Mouse (Mus musculus): ENCODE data around the gene Ly6g5b. TPM values are rescaled to one million over a fixed set of nuclear protein-coding genes. Genes with fewer than 3 reads are reported as not detected.

Ly6g5b gene
- polyA plus RNA-seq, 1 experiment from 2014 or later: 0.32 TPM

DNA sequence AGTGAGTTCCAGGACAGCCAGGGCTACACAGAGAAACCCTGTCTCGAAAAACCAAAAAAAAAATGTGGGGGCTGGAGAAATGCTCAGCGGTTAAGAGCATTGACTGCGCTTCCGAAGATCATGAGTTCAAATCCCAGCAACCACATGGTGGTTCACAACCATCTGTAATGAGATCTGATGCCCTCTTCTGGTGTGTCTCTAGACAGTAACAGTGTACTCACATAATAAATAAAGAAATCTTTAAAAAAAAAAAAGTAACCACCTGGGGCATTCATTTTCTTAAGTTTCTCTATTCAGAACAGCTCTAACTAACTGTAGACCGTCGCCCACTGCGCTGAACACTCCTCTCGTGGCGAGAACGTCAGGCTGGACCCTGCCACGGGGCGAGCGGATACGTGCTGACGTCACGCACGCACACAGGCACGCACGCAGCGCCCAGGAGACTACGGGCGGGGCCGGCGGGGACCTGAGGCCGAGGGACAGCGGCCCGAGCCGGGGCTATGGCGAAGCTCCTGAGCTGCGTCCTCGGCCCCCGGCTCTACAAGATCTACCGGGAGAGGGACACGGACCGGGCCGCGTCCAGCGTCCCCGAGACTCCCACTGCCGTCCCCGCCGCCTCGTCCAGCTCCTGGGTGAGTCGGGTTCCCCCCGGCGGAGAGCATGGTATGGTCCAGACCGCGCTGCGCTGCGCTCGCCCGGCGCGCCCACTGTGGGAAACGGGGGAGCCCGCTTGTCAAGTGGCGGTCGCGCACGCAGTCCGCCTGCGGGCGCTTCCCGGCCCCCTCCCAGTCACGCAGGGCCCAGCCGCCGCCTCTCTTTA is 26.2 kb downstream of the Ly6g5b start, which contains the start of gene Abhd16a:
TSS of gene Abhd16a (plus strand) at position 439 of the 820 bp plus-strand sequence.
- no peak; the same call in 1 of the 2 replicates for TF ChIP-seq EP300 (IDR thresholded peaks at IDR 0.05; ENCODE audit: low read depth)
- peak; percentile 27; the same call in 1 of the 2 replicates for TF ChIP-seq CTCF (IDR thresholded peaks at IDR 0.05; ENCODE audit: low read depth)
- Histone ChIP-seq H3K9me3 (ENCODE audit: low read length) (no peaks in the 10 kb centered on the region), H3K4me1 (ENCODE audit: insufficient read depth) (peaks cover 13% of the 10 kb centered on the region), H3K27ac (ENCODE audit: low read depth) (peak within 1 kb of the TSS; percentile 96), H3K4me3 (ENCODE audit: low read depth, low read length) (peak within 1 kb of the TSS; percentile 73), H3K36me3 (replicated peaks; ENCODE audit: insufficient read depth, low read length) (peaks cover 23% of the 10 kb centered on the region), H3K9ac (replicated peaks) (peak within 1 kb of the TSS; percentile 90), H3K4me2 (ENCODE audit: low read depth, low read length) (peak within 1 kb of the TSS; percentile 87), H3K27me3 (ENCODE audit: insufficient read depth, low read length) (no peaks in the 10 kb centered on the region)
- 2% methylated on average over 66 of the region's 67 CpGs for WGBS (ENCODE audit: insufficient replicate concordance)
- peak; percentile 99 for ATAC-seq
- DNase-seq: peak; percentile 95

DNA sequence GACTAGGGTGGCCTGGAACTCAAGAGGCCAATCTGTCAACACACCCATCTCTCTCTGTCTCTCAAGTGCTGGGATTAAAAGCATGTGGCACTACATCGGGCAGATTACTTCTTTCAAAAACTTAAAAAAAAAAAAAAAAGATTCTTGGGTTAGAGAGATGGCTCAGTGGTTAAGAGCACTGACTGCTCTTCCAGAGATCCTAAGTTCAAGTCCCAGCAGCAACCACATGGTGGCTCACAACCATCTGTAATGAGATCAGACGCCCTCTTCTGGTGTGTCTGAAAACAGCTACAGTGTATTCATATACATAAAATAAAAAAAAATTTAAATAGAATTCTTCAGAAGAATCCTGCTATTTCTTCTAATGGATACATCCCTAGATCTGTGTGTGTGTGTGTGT is 27.1 kb downstream of the Ly6g5b start:
- no peak overlapping the region for H3K4me2 ChIP-seq (ENCODE audit: low read depth, low read length)
- peaks cover 20% of the 10 kb centered on the region for H3K36me3 ChIP-seq (replicated peaks; ENCODE audit: insufficient read depth, low read length)
- H3K4me3 ChIP-seq (ENCODE audit: low read depth, low read length): no peak overlapping the region
- 47% methylated on average over 2 of the region's 2 CpGs for WGBS (ENCODE audit: insufficient replicate concordance)
- peaks cover 13% of the 10 kb centered on the region for H3K4me1 ChIP-seq (ENCODE audit: insufficient read depth)
- no peak overlapping the region for H3K9ac ChIP-seq (replicated peaks)
- no peak overlapping the region for H3K27ac ChIP-seq (ENCODE audit: low read depth)
- DNase-seq (no peak), ATAC-seq (no peak)
- H3K9me3 ChIP-seq (ENCODE audit: low read length): no peaks in the 10 kb centered on the region
- no peaks in the 10 kb centered on the region for H3K27me3 ChIP-seq (ENCODE audit: insufficient read depth, low read length)
- no peak for TF ChIP-seq EP300 (IDR thresholded peaks at IDR 0.05; ENCODE audit: low read depth)
- TF ChIP-seq CTCF (IDR thresholded peaks at IDR 0.05; ENCODE audit: low read depth): peak; percentile 41; the same call in 1 of the 2 replicates

- TF ChIP-seq CTCF (IDR thresholded peaks at IDR 0.05; ENCODE audit: low read depth) (no peak), EP300 (IDR thresholded peaks at IDR 0.05; ENCODE audit: low read depth) (no peak)
- Histone ChIP-seq H3K4me3 (ENCODE audit: low read depth, low read length) (no peak within 1 kb of the TSS), H3K9ac (replicated peaks) (no peak within 1 kb of the TSS), H3K9me3 (ENCODE audit: low read length) (no peaks in the 10 kb centered on the region), H3K27me3 (ENCODE audit: insufficient read depth, low read length) (no peaks in the 10 kb centered on the region), H3K4me1 (ENCODE audit: insufficient read depth) (peaks cover 12% of the 10 kb centered on the region), H3K4me2 (ENCODE audit: low read depth, low read length) (no peak within 1 kb of the TSS), H3K36me3 (replicated peaks; ENCODE audit: insufficient read depth, low read length) (no peaks in the 10 kb centered on the region), H3K27ac (ENCODE audit: low read depth) (no peak within 1 kb of the TSS)
- WGBS (ENCODE audit: insufficient replicate concordance): 49% methylated on average over 7 of the region's 7 CpGs
- DNase-seq (no peak), ATAC-seq (no peak)
These were observed 29.9 kb downstream of the Ly6g5b start, which contains the start of gene Ly6g6f for GRCm38 (mm10) chr17:35085208-35085865. Ly6g6f (minus strand) TSS chr17:35085610.

- no peak overlapping the region for H3K4me2 ChIP-seq (ENCODE audit: low read depth, low read length)
- no peaks in the 10 kb centered on the region for H3K36me3 ChIP-seq (replicated peaks; ENCODE audit: insufficient read depth, low read length)
- peaks cover 16% of the 10 kb centered on the region for H3K4me1 ChIP-seq (ENCODE audit: insufficient read depth)
- H3K27ac ChIP-seq (ENCODE audit: low read depth): no peak overlapping the region
- 47% methylated on average over 3 of the region's 3 CpGs for WGBS (ENCODE audit: insufficient replicate concordance)
- DNase-seq (no peak), ATAC-seq (no peak)
- no peaks in the 10 kb centered on the region for H3K27me3 ChIP-seq (ENCODE audit: insufficient read depth, low read length)
- no peak overlapping the region for H3K4me3 ChIP-seq (ENCODE audit: low read depth, low read length)
- TF ChIP-seq CTCF (IDR thresholded peaks at IDR 0.05; ENCODE audit: low read depth) (no peak), EP300 (IDR thresholded peaks at IDR 0.05; ENCODE audit: low read depth) (no peak)
- no peaks in the 10 kb centered on the region for H3K9me3 ChIP-seq (ENCODE audit: low read length)
- no peak overlapping the region for H3K9ac ChIP-seq (replicated peaks)
These were observed 31.2 kb downstream of the Ly6g5b start for GRCm38 (mm10) chr17:35083929-35084497.

DNA sequence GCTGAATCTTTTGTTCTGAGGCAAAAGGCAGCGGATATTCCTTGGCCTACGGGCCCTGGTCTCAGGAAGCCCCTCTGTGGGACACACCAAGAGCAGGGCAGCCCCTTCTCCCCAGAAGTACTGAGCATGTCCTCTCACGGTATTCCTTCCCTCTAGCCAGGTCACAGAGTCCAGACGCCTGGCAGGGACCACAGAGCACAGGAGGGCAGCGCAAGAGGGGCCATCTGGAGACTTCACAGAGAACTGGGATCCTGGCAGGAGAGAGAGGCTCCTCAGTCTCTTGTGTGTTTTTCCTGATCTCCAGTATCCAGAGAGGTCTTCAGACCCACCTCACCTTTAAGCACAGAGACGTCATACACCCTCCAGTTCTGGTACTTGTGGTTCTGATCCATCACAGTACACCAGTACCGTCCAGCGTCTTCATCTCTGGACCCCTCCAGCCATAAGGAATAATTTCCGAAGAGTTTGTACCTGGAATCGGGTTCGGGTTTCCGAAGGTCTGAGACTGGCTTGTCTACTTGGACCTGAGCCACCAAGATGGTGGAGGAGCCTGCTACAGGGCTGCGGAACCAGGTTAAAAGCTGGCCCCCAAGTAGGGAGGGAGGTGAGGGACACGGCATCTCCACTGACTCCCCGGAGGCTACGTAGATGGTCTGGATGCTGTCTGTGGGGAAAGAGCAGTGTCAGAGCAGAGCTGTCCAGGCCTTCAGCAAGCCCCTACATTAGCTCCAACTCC is 32.2 kb downstream of the Ly6g5b start:
- WGBS (ENCODE audit: insufficient replicate concordance): 86% methylated on average over 16 of the region's 16 CpGs
- H3K4me3 ChIP-seq (ENCODE audit: low read depth, low read length): no peak overlapping the region
- no peak overlapping the region for H3K27ac ChIP-seq (ENCODE audit: low read depth)
- ATAC-seq (no peak), DNase-seq (no peak)
- H3K36me3 ChIP-seq (replicated peaks; ENCODE audit: insufficient read depth, low read length): no peaks in the 10 kb centered on the region
- TF ChIP-seq EP300 (IDR thresholded peaks at IDR 0.05; ENCODE audit: low read depth) (no peak), CTCF (IDR thresholded peaks at IDR 0.05; ENCODE audit: low read depth) (no peak)
- H3K9ac ChIP-seq (replicated peaks): no peak overlapping the region
- peaks cover 18% of the 10 kb centered on the region for H3K4me1 ChIP-seq (ENCODE audit: insufficient read depth)
- H3K4me2 ChIP-seq (ENCODE audit: low read depth, low read length): no peak overlapping the region
- no peaks in the 10 kb centered on the region for H3K27me3 ChIP-seq (ENCODE audit: insufficient read depth, low read length)
- H3K9me3 ChIP-seq (ENCODE audit: low read length): no peaks in the 10 kb centered on the region

Data from liver, postnatal 0 days (tissue).